Mouse (Mus musculus): ENCODE measurements around the gene Gmeb2. TPM values are rescaled to one million over a fixed set of nuclear protein-coding genes. Genes with fewer than 3 reads are reported as not detected.

Gmeb2 gene
- polyA plus RNA-seq, 1 experiment = 16.7 TPM

DNA sequence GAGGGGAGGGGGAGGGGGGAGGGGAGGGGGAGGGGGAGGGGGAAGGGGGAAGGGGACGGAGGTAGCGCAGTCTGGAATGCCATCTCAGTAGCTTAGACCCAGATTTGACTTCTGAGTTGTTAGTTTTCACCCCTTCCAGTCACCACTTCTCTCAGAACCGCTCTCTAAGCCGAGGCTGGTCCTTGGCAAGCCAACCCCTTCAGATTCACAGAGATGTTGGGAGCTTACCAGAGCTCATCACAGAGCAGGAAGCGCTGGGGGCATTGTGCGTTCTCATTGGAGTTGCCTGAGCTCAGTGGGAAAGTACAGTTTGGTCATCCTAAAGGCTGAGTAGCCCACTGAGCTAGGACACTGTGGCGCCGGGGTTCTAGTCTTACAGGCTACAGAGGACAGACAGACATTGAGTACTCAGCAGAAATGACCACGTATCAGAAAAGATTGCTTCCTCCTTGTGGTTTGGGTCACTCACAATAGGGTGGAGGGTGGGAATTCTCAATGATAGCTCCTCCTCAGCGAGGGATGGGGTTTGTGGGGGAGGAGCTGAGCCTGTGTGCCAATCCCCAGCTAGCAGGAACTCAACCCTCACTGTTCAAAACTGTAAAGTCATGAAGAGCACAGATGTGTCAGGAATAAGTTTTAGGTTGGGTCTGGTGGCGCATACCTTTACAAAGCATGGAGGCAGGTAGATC is 44.0 kb downstream of the Gmeb2 start:
- no peak for TF ChIP-seq POLR2A (IDR thresholded peaks at IDR 0.05; ENCODE audit: insufficient read depth, low read length)
- TF ChIP-seq CTCF (IDR thresholded peaks at IDR 0.05; ENCODE audit: low read depth, low read length) = no peak
- no peak for TF ChIP-seq EP300 (IDR thresholded peaks at IDR 0.05; ENCODE audit: insufficient read depth, low read depth, low read length)

DNA sequence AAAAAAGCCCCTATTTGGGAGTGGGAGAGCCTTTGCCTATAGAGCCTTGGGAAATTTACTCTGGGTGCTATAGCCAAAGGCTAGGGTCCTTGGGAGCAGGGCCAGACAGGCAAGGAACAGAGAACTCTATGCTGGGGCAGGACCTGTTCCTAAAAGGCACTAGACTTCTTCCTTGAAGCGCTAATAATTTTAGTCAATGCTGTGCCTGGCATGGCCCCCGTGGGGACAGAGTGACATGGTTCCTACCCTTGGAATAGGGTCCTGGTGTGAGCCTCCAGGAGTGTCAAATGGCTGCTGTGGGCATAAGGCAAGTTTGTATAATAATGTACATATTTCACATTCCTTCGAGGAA is 45.5 kb downstream of the Gmeb2 start:
- no peak overlapping the region for H3K9ac ChIP-seq (ENCODE audit: low read depth, poor library complexity, severe bottlenecking)
- no peaks in the 10 kb centered on the region for H3K4me1 ChIP-seq (ENCODE audit: control insufficient read depth, insufficient read depth, low read length)
- no peaks in the 10 kb centered on the region for H3K27me3 ChIP-seq (ENCODE audit: control insufficient read depth, insufficient read depth, low read length, poor library complexity, severe bottlenecking)
- no peaks in the 10 kb centered on the region for H3K36me3 ChIP-seq (ENCODE audit: control insufficient read depth, insufficient read depth, low read length, poor library complexity, severe bottlenecking)
- TF ChIP-seq EP300 (IDR thresholded peaks at IDR 0.05; ENCODE audit: insufficient read depth, low read depth, low read length) = no peak
- TF ChIP-seq CTCF (IDR thresholded peaks at IDR 0.05; ENCODE audit: low read depth, low read length) = no peak
- no peak overlapping the region for H3K4me3 ChIP-seq (ENCODE audit: low read depth, low read length)
- H3K27ac ChIP-seq (ENCODE audit: insufficient read depth, low read length) = no peak overlapping the region
- no peaks in the 10 kb centered on the region for H3K9me3 ChIP-seq (replicated peaks; ENCODE audit: control insufficient read depth, insufficient read depth, low read length, poor library complexity, severe bottlenecking)

More for the DNA sequence above, 44.0 kb downstream of the Gmeb2 start:
- Histone ChIP-seq H3K9ac (ENCODE audit: low read depth, poor library complexity, severe bottlenecking) (no peak overlapping the region), H3K4me1 (ENCODE audit: control insufficient read depth, insufficient read depth, low read length) (no peaks in the 10 kb centered on the region), H3K36me3 (ENCODE audit: control insufficient read depth, insufficient read depth, low read length, poor library complexity, severe bottlenecking) (no peaks in the 10 kb centered on the region), H3K4me3 (ENCODE audit: low read depth, low read length) (peak overlapping the region; percentile 48), H3K9me3 (replicated peaks; ENCODE audit: control insufficient read depth, insufficient read depth, low read length, poor library complexity, severe bottlenecking) (no peaks in the 10 kb centered on the region), H3K27ac (ENCODE audit: insufficient read depth, low read length) (peak overlapping the region; percentile 55), H3K27me3 (ENCODE audit: control insufficient read depth, insufficient read depth, low read length, poor library complexity, severe bottlenecking) (no peaks in the 10 kb centered on the region)

DNA sequence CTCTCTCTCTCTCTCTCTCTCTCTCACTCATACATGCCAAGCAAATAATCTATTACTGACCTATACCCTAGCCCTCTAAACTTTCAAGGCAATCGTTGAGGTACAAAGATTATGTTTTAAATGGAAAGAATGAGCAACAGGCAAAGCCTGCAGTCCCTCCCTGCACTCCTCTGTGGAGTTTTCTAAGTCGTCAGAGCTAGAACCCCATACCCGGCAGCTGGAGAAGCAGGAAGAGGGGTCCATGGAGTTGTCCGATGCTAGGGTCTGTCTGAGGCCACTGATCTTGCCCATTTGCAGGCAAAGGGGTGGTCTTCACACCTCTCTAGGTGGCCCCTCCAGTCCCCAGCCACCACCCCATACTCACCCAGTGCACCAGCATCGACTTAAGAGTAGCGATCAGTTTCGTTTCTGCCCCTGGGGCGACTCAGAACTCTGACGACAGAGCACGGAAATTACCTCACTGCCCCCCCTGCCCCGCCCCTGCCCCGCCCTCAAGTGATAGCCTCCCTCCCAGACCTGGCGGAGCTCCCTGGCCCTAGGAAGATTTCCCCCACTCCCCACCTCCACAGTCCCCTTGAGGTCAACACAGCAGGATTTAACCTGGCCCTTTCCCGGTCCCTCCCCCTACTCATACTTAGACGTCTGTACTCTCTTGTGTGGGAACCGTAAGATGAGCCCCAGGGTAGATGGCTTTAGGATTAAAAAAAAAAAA is 46.1 kb downstream of the Gmeb2 start, which contains the start of gene Helz2:
TSS of gene Helz2 (minus strand) at position 426 of the 712 bp plus-strand sequence.
- Histone ChIP-seq H3K4me1 (ENCODE audit: control insufficient read depth, insufficient read depth, low read length) (no peaks in the 10 kb centered on the region), H3K9me3 (replicated peaks; ENCODE audit: control insufficient read depth, insufficient read depth, low read length, poor library complexity, severe bottlenecking) (no peaks in the 10 kb centered on the region), H3K36me3 (ENCODE audit: control insufficient read depth, insufficient read depth, low read length, poor library complexity, severe bottlenecking) (no peaks in the 10 kb centered on the region), H3K4me3 (ENCODE audit: low read depth, low read length) (peak within 1 kb of the TSS; percentile 34), H3K27me3 (ENCODE audit: control insufficient read depth, insufficient read depth, low read length, poor library complexity, severe bottlenecking) (no peaks in the 10 kb centered on the region), H3K27ac (ENCODE audit: insufficient read depth, low read length) (no peak within 1 kb of the TSS), H3K9ac (ENCODE audit: low read depth, poor library complexity, severe bottlenecking) (no peak within 1 kb of the TSS)
- TF ChIP-seq POLR2A (IDR thresholded peaks at IDR 0.05; ENCODE audit: insufficient read depth, low read length) = no peak
- no peak for TF ChIP-seq EP300 (IDR thresholded peaks at IDR 0.05; ENCODE audit: insufficient read depth, low read depth, low read length)
- no peak for TF ChIP-seq CTCF (IDR thresholded peaks at IDR 0.05; ENCODE audit: low read depth, low read length)

DNA sequence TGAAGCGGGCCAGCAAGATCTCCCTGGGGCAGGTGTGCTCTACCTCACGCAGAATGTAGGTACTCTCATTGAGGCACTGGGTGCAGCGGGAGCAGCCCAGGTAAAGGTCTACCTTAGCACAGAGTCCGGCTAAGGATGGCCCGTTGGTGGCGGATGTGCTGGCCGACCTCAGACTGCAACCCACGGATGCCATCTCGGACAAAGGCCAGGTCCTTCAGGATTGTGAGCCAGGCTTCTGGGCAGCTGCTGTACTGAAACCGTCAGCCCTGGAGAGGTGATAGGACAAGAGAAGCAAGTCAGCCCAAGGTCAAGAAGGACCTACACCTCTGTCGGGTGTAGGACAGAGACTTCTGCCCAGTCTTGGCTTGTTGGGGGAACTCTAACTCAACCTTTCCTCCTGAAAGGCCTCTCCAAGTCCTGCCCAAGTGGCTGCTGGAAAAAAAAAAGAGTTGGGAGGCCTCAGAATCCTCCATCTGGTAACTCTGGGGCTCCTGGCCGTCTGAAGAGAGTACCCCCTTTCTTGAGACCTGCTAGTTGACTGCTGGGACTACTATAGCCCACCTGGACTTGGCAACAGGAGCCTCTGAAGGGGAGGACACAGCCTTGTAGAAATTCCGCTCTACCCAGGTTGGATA is 46.9 kb downstream of the Gmeb2 start:
- Histone ChIP-seq H3K27ac (ENCODE audit: insufficient read depth, low read length) (no peak overlapping the region), H3K9ac (ENCODE audit: low read depth, poor library complexity, severe bottlenecking) (no peak overlapping the region), H3K4me1 (ENCODE audit: control insufficient read depth, insufficient read depth, low read length) (no peaks in the 10 kb centered on the region), H3K36me3 (ENCODE audit: control insufficient read depth, insufficient read depth, low read length, poor library complexity, severe bottlenecking) (no peaks in the 10 kb centered on the region), H3K4me3 (ENCODE audit: low read depth, low read length) (no peak overlapping the region), H3K27me3 (ENCODE audit: control insufficient read depth, insufficient read depth, low read length, poor library complexity, severe bottlenecking) (no peaks in the 10 kb centered on the region), H3K9me3 (replicated peaks; ENCODE audit: control insufficient read depth, insufficient read depth, low read length, poor library complexity, severe bottlenecking) (no peaks in the 10 kb centered on the region)
- TF ChIP-seq CTCF (IDR thresholded peaks at IDR 0.05; ENCODE audit: low read depth, low read length) (no peak), EP300 (IDR thresholded peaks at IDR 0.05; ENCODE audit: insufficient read depth, low read depth, low read length) (no peak), POLR2A (IDR thresholded peaks at IDR 0.05; ENCODE audit: insufficient read depth, low read length) (no peak)

DNA sequence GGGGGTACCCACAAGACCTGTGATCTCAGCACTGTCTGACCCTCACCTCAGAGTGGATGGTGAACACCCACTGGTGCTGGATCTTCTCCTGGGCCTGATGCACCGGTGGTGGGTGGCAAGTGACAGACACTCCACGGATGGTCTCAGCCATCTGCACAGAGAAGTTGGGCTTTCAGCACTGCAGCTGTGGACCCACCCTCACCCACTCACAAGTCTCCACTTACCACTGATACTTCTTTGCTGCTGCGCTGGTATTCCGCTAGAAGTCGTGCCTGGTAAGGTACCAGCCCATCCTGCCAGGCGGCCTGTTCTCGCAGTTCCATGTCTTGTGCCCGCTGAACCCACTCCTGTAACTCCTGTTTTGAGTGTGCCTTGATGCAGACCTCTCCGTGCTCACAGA is 48.6 kb downstream of the Gmeb2 start:
- H3K4me3 ChIP-seq (ENCODE audit: low read depth, low read length) = no peak overlapping the region
- H3K9ac ChIP-seq (ENCODE audit: low read depth, poor library complexity, severe bottlenecking) = no peak overlapping the region
- no peak for TF ChIP-seq CTCF (IDR thresholded peaks at IDR 0.05; ENCODE audit: low read depth, low read length)
- no peak for TF ChIP-seq EP300 (IDR thresholded peaks at IDR 0.05; ENCODE audit: insufficient read depth, low read depth, low read length)
- TF ChIP-seq POLR2A (IDR thresholded peaks at IDR 0.05; ENCODE audit: insufficient read depth, low read length) = no peak
- H3K9me3 ChIP-seq (replicated peaks; ENCODE audit: control insufficient read depth, insufficient read depth, low read length, poor library complexity, severe bottlenecking) = no peaks in the 10 kb centered on the region
- H3K27ac ChIP-seq (ENCODE audit: insufficient read depth, low read length) = no peak overlapping the region
- H3K27me3 ChIP-seq (ENCODE audit: control insufficient read depth, insufficient read depth, low read length, poor library complexity, severe bottlenecking) = no peaks in the 10 kb centered on the region
- no peaks in the 10 kb centered on the region for H3K4me1 ChIP-seq (ENCODE audit: control insufficient read depth, insufficient read depth, low read length)
- no peaks in the 10 kb centered on the region for H3K36me3 ChIP-seq (ENCODE audit: control insufficient read depth, insufficient read depth, low read length, poor library complexity, severe bottlenecking)

DNA sequence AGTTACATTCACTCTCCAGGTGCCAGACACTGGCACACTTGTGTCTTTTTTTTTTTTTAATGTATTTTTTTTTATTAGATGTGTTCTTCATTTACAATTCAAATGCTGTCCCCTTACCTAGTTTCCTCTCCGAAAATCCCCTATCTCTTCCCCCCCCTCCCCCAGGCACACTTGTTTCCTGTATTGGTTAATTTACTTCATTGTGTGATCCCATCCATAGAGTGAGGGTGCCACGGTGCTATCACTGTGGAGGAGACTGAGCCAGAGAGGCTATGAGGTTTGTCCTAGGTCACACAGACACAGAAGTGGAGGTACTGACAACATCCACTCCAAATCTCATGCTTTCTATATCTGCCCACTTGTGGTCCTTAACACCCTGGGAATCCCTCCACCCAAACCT is 49.0 kb downstream of the Gmeb2 start:
- no peaks in the 10 kb centered on the region for H3K36me3 ChIP-seq (ENCODE audit: control insufficient read depth, insufficient read depth, low read length, poor library complexity, severe bottlenecking)
- H3K27ac ChIP-seq (ENCODE audit: insufficient read depth, low read length) = no peak overlapping the region
- H3K4me3 ChIP-seq (ENCODE audit: low read depth, low read length) = no peak overlapping the region
- H3K4me1 ChIP-seq (ENCODE audit: control insufficient read depth, insufficient read depth, low read length) = no peaks in the 10 kb centered on the region
- H3K27me3 ChIP-seq (ENCODE audit: control insufficient read depth, insufficient read depth, low read length, poor library complexity, severe bottlenecking) = no peaks in the 10 kb centered on the region
- H3K9me3 ChIP-seq (replicated peaks; ENCODE audit: control insufficient read depth, insufficient read depth, low read length, poor library complexity, severe bottlenecking) = no peaks in the 10 kb centered on the region
- no peak for TF ChIP-seq CTCF (IDR thresholded peaks at IDR 0.05; ENCODE audit: low read depth, low read length)
- TF ChIP-seq EP300 (IDR thresholded peaks at IDR 0.05; ENCODE audit: insufficient read depth, low read depth, low read length) = no peak
- TF ChIP-seq POLR2A (IDR thresholded peaks at IDR 0.05; ENCODE audit: insufficient read depth, low read length) = no peak
- no peak overlapping the region for H3K9ac ChIP-seq (ENCODE audit: low read depth, poor library complexity, severe bottlenecking)
